Mouse (Mus musculus) thymus, postnatal 10 days (tissue): ENCODE measurements around the gene Olfr898.

Experiments used
- DNase-seq, 2 experiments: peaks; one replicate each; pipeline ENCODE4 v3.0.0; 2021; ENCODE audit warnings: low spot score in 2 of 2

Olfr898 gene

DNA sequence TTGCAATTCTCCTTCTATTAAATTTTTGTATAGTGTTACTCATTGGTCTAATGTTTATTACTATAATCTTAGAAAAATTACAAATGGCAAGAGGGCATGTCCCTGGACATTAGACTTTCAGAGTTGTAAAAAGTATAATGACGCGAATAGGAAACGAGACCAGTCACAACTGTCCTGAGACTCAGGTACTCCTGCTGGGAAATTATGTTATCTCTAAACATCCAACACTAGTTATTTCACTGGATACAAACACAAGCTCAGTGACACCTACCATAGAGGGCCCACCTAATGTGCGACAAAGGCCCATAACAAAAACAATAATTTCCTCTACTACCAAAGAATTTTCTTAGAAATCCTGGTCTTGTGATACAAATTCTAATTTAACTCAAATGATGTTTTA is at the start of gene Olfr898:
TSS of gene Olfr898 (plus strand) at position 301 of the 400 bp plus-strand sequence.
- DNase-seq, result no peak

DNA sequence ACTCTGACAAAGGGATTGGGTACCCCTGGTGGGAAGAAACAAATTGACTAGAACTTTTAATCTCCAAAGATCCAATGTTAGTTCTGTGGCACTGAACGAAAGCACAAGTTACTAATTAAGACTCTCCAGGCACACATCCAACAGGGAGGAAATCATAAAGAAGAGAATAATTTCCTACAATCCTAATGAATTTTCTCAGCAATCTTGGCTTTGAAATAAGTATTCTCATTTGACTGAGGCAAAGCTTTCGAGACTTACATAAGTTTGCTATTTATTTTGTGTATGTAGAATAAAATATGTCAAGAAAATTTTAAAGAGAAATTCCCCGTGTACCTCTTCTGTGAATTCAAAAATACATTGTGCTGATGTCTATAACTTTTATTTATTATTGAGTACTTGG is 19.5 kb upstream of the Olfr898 start, which contains the start of gene Olfr25:
TSS of gene Olfr25 (plus strand) at position 301 of the 400 bp plus-strand sequence.
- DNase-seq, result no peak

DNA sequence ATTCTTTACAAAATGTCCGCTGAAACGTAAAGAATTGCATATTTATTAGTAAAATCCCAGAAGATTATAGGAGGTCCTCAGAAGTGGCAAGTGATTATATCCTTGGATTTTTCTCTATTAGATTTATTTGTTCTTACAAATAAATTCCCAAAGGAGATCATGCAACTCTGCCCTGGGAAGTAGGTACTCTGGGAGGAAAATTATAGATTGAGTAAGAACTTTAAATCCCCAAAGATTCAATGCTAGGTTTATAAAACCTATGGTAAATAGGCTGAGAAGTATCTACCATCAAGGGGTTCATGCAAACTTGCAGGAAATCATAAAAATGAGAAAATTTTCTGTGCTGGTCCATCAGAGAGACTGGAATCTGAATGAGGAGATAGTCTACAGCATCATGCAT is 18.4 kb downstream of the Olfr898 start, which contains the start of gene Olfr250:
TSS of gene Olfr250 (plus strand) at position 301 of the 400 bp plus-strand sequence.
- no peak for DNase-seq

DNA sequence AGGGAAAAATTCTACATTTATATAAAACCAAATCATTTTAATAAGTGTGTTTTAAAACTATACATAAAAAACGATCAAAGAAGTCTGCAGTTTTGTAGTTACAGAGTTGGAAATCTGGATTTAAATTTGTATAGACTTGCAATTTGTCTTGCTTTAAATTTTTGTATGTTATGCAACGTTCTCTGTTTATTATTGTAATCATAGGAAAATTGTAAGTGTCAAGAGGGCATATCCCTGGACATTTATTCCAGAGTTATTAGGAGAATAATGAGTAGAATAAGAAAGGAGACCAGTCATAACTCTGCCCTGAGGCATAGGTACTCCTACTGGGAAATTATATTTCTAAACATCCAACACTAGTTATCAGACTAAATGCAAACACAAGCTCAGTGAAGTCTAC is 28.6 kb downstream of the Olfr898 start, which contains the start of gene Olfr251:
TSS of gene Olfr251 (plus strand) at position 301 of the 400 bp plus-strand sequence.
- no peak for DNase-seq

DNA sequence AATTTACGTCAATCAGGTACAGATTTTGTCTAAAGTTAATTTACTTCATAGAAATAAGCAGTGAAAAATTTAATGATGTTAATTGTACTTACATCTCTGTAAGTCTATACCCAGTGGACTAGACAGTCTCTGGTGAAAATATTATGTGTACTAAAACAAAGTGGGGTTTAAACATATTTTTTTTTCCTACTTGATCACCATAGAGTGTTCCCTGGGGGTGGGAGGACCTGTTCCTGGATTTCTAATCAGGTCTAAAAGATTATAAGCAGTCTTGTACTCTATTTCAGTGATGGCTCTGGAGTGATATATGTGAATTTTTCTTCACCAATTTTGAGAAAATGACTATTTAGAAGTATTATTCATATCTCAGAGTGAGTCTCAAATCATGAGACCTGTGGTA is 53.2 kb downstream of the Olfr898 start, which contains the start of gene Olfr147:
TSS of gene Olfr147 (plus strand) at position 301 of the 400 bp plus-strand sequence.
- DNase-seq, result no peak
